Mouse (Mus musculus) urinary bladder, postnatal 4 days (tissue): ENCODE measurements around the gene Nkrf.

Experiments used
- DNase-seq, 2 experiments: peaks; one replicate each; pipeline ENCODE4 v3.0.0; 2021 to 2022; ENCODE audit warnings: low spot score in 2 of 2

Nkrf gene

DNA sequence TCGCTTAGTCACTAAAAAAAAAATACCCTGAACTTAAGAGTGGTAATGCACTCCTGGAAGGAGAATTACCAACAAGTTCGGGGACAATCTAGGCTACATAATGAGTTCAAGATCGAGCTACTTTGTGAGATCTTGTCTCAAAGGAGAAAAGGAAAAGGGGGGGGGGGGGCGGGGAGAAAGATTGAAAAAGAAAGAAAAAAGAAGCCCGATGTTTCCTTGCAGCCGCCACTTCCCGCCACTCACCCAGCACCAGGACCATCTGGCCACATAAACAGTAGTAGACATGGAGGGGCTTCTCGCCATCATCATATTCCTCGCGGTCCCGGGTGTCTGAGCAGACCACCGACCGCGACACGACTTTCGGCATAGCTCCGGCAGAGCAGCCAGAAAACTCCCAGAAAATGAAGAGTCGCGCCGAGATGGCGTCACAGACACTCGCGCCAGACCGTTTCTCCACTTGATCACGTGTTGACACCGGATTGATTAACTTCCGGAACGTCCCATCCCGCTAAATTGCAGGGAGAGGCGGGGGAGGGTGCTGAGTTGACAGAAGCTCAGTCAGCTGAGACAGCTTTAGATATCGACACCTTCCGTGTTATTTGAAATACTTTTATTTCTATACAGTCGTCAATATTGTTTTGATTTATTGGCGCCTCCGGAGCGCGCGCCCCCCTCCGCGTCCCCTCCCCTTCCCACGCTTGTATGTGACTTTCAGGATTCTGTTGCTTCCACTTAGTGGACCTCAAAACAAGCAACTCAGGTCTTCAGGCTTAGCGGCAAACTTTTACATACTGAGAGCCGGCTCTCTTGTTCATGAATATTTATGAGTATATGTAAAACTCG is 38.7 kb downstream of the Nkrf start:
- DNase-seq = peak; percentile 69 to 82

DNA sequence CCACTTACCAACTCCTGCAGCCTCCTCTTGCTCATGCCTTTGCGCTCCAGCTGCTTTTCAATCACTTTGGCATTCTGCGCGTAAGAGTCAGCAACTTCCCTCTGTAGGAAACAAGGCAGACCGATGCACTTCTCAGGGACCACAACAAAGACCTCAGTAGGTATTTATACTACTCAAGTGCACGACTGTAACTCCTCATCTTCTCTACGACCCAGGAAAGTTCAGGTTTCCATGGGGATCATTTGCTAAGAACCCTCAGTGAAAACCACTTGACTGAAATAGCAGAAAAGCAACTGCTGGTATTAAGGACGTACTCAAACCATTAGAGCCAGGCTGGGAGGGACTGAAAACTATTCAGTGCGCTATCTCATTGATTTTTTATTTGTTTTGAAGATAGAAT is 50.1 kb downstream of the Nkrf start:
- DNase-seq = no peak

DNA sequence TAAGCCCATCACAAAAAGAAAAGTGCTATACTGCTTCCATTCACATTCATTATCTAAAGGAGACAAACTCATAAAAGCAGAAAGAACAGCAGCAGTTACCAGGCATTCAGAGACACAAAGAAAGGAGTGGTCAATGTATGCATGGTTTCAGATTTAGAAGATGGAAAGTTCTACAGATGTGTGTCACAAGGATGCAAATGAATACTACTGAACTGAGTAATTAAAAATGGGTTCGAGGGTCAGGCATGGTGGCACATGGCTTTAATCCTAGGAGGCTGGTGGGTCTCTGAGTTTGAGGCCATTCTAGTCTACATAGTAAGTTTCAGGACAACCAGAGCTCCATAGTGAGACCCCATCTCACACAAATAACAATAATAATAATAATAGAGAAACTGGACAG is 55.5 kb downstream of the Nkrf start:
- no peak for DNase-seq

DNA sequence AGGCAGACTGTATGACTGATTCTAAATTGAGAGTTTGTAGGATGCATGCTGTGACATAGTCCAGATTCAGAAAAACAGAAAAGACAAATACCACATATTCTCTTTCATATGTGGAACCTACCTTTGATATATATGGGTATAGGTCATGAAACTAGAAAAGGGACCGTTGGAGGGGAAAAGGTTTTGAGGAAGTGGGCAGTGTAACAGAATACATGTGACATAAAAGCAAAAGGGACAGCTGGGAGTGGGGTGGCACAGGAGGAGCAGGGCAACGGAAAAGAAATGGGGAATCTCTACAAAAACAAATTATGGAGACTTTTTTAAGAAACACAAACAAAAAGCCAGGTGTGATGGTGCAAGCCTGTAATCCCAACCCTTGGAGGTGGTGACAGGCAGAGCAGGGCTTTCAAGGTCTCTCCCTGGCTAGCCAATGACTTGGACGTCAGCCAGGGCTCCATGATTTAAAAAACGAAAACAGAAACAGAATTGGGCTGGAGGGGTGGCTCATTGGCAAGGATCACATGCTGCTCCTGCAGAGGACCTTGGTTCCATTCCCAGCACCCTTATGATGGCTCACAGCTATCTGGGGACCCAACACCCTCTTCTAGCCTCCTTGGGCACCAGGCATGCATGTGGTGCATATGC is 59.2 kb downstream of the Nkrf start:
- DNase-seq = no peak

DNA sequence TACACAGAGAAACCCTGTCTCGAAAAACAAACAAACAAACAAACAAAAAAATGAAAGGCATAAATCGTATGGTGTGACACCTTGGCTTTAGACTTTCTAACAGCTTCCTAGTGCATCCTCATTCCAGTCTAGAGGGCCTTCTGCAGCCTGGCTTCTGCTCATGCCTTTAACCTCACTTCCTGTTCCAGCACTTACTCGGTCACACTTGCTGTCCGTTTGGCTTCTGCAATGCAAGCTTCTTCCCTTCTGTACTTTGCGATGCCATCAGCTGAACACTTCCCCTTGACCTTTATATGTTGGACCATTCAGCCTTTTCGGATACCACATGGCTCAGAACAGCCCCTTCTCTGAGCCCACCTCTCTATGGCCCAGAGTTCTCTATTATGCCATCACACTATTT is 61.0 kb downstream of the Nkrf start:
- no peak for DNase-seq

DNA sequence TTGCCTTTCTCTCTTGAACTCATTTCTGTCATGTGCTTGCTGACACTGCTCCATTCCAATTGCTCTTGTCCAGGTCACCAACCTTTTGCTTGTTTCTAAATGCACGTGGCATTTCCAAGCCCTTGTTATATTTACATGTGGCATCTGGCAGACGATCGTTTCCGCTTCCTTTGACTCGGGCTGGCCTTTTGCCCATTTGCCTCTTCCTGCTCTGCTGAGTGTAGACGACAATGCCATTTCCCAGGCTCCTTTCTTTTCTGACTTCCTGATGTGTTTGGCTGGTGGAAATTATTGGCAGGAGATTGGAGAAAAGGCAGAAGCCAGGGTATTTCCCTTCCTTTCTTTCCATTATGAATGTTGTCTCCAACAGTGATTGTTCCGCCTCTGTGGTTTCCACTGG is 63.3 kb downstream of the Nkrf start:
- no peak for DNase-seq
